Mouse (Mus musculus): ENCODE results near the gene Rbm45.

- TF ChIP-seq CTCF (IDR thresholded peaks at IDR 0.05) (no peak), POLR2A (IDR thresholded peaks at IDR 0.05; ENCODE audit: insufficient read depth, low read depth, low read length) (no peak), EP300 (IDR thresholded peaks at IDR 0.05; ENCODE audit: insufficient read depth, low read depth, low read length) (no peak)
Measured at GRCm38 (mm10) chr2:76374544-76375206, 4.9 kb downstream of the Rbm45 start.

All from heart, adult 2 months (tissue).